Mouse (Mus musculus) lung, adult 18-20 months (tissue): ENCODE data around the gene Fam92b.

Source experiments
- DNase-seq, 2 experiments: peaks; one replicate each; pipeline ENCODE4 v3.0.0; 2022; ENCODE audit warnings: mixed read lengths in 2 of 2

Fam92b gene

GRCm38 (mm10) chr8:120189440-120189839 is 12.2 kb upstream of the Fam92b start:
- DNase-seq: peak in 1 of 2 experiments; percentile 29

GRCm38 (mm10) chr8:120188510-120188909 is 11.2 kb upstream of the Fam92b start:
- peak; percentile 55 to 64 for DNase-seq

- peak; percentile 76 to 79 for DNase-seq
Observed at GRCm38 (mm10) chr8:120186454-120186853, 9.2 kb upstream of the Fam92b start.

GRCm38 (mm10) chr8:120184850-120185792 is 7.9 kb upstream of the Fam92b start:
- no peak for DNase-seq

GRCm38 (mm10) chr8:120184366-120184765 is 7.1 kb upstream of the Fam92b start:
- DNase-seq: no peak

- no peak for DNase-seq
Observed at GRCm38 (mm10) chr8:120181861-120182414, 4.7 kb upstream of the Fam92b start.

GRCm38 (mm10) chr8:120181274-120181673 is 4.0 kb upstream of the Fam92b start:
- DNase-seq: no peak

GRCm38 (mm10) chr8:120180445-120180970 is 3.2 kb upstream of the Fam92b start:
- no peak for DNase-seq

GRCm38 (mm10) chr8:120179027-120179431 is 1.8 kb upstream of the Fam92b start:
- DNase-seq: peak; percentile 85 to 88

- no peak for DNase-seq
Observed at GRCm38 (mm10) chr8:120178124-120178514, 853 bp upstream of the Fam92b start.

- DNase-seq: no peak
Observed at GRCm38 (mm10) chr8:120176605-120177004, 661 bp downstream of the Fam92b start.

GRCm38 (mm10) chr8:120174606-120175005 is 2.7 kb downstream of the Fam92b start:
- no peak for DNase-seq

GRCm38 (mm10) chr8:120173195-120173594 is 4.1 kb downstream of the Fam92b start:
- DNase-seq: peak; percentile 24 to 51

GRCm38 (mm10) chr8:120169119-120169518 is 8.1 kb downstream of the Fam92b start:
- DNase-seq: no peak

GRCm38 (mm10) chr8:120167821-120168220 is 9.4 kb downstream of the Fam92b start:
- no peak for DNase-seq

GRCm38 (mm10) chr8:120167136-120167535 is 10.1 kb downstream of the Fam92b start:
- no peak for DNase-seq

- no peak for DNase-seq
Observed at GRCm38 (mm10) chr8:120164026-120164425, 13.2 kb downstream of the Fam92b start.

- DNase-seq: no peak
Observed at GRCm38 (mm10) chr8:120163376-120163775, 13.9 kb downstream of the Fam92b start.

GRCm38 (mm10) chr8:120162404-120162752 is 14.9 kb downstream of the Fam92b start:
- no peak for DNase-seq

GRCm38 (mm10) chr8:120161658-120162403 is 15.4 kb downstream of the Fam92b start:
- no peak for DNase-seq

GRCm38 (mm10) chr8:120160366-120160765 is 16.9 kb downstream of the Fam92b start:
- DNase-seq: no peak

- DNase-seq: peak; percentile 46 to 67
Observed at GRCm38 (mm10) chr8:120152636-120153035, 24.6 kb downstream of the Fam92b start.

- no peak for DNase-seq
Observed at GRCm38 (mm10) chr8:120151151-120151550, 26.1 kb downstream of the Fam92b start.
